10 mouse cellular contexts compared by ENCODE assay signal in the genomic region with DNA sequence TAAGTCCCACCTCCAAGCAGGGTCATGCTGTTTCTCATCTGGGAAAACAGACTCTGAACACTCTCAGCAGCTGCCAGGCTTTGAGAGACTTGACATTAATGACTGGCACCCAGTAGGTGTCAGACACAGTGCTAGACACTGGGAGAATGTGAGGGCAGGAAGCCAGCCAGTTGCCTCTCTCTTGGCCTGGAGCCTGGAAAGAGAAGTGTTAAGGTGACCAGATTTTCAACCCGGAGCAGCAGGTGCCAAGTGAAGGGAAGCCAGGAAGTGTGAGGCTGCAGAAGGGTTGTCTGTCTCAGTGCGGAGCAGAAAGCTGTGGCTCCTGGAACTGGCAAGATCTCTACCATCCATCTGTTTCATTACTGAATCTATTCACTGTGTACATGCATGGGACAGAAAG.
DNase-seq lines count a peak whose midpoint lies in the region; ATAC-seq lines count a peak whose summit lies in the region.
"Had no signal": no experiment of that assay in that cellular context is flagged by ENCODE, and none has a peak within 500 bp of the region (broad histone marks: within the 10 kb centered on the region; RNA-seq: fewer than 3 reads in every experiment).

No protein-coding gene starts in this region.

- H3K27me3 ChIP-seq in forebrain, embryonic 13.5 days, result no peaks in the 10 kb centered on the region
- peaks cover 3% of the 10 kb centered on the region for H3K27me3 ChIP-seq in forebrain, embryonic 10.5 days (ENCODE audit: poor library complexity, severe bottlenecking)
- H3K27me3 ChIP-seq: neural tube, embryonic 12.5 days had no signal

- H3K27ac ChIP-seq in forebrain, embryonic 13.5 days, result peak overlapping the region; percentile 75
- no peak overlapping the region for H3K27ac ChIP-seq in forebrain, embryonic 10.5 days
- H3K27ac ChIP-seq: limb, embryonic 12.5 days; neural tube, embryonic 12.5 days had no signal

- 70% methylated on average over 2 of the region's 2 CpGs for WGBS in forebrain, embryonic 13.5 days
- 84% methylated on average over 2 of the region's 2 CpGs for WGBS in forebrain, embryonic 10.5 days

- H3K4me2 ChIP-seq in forebrain, embryonic 13.5 days, result no peak overlapping the region
- H3K4me2 ChIP-seq: limb, embryonic 12.5 days; neural tube, embryonic 12.5 days had no signal

- ATAC-seq in forebrain, embryonic 13.5 days, result peak; percentile 91

- intact Hi-C loops in heart, postnatal 14 days (cut with DNase I), result no loop called here

- no peak overlapping the region for H3K9ac ChIP-seq in forebrain, embryonic 13.5 days
- H3K9ac ChIP-seq: limb, embryonic 12.5 days; neural tube, embryonic 12.5 days had no signal

- peaks cover 49% of the 10 kb centered on the region for H3K4me1 ChIP-seq in forebrain, embryonic 13.5 days
- peaks cover 31% of the 10 kb centered on the region for H3K4me1 ChIP-seq in forebrain, embryonic 10.5 days
- H3K4me1 ChIP-seq: neural tube, embryonic 12.5 days had no signal

- DNase-seq in forebrain, embryonic 10.5 days (ENCODE audit: extremely low spot score, low spot score), result no peak
- peak; percentile 33 for DNase-seq in right cerebral cortex, postnatal 14 days
- DNase-seq in right cerebral cortex, postnatal 36 days (ENCODE audit: low spot score in 2 of 2), result no peak
- DNase-seq in heart, postnatal 14 days, result peak; percentile 69 to 85
- peak; percentile 34 for DNase-seq in telencephalon, adult 2 months (ENCODE audit: low read depth, low spot score)
- DNase-seq in embryo, embryonic 11 days, result no peak
- no peak for DNase-seq in ovary, adult 18-20 months (ENCODE audit: low spot score)

- no peaks in the 10 kb centered on the region for H3K36me3 ChIP-seq in forebrain, embryonic 13.5 days (ENCODE audit: poor library complexity, severe bottlenecking)
- H3K36me3 ChIP-seq in forebrain, embryonic 10.5 days (replicated peaks), result no peaks in the 10 kb centered on the region
- H3K36me3 ChIP-seq: limb, embryonic 12.5 days; neural tube, embryonic 12.5 days had no signal

- H3K4me3 ChIP-seq in forebrain, embryonic 13.5 days, result no peak overlapping the region
- no peak overlapping the region for H3K4me3 ChIP-seq in forebrain, embryonic 10.5 days
- H3K4me3 ChIP-seq: limb, embryonic 12.5 days; neural tube, embryonic 12.5 days had no signal

- no peaks in the 10 kb centered on the region for H3K9me3 ChIP-seq in forebrain, embryonic 13.5 days (replicated peaks)
- no peaks in the 10 kb centered on the region for H3K9me3 ChIP-seq in forebrain, embryonic 10.5 days
- H3K9me3 ChIP-seq: limb, embryonic 12.5 days; neural tube, embryonic 12.5 days had no signal

Comparison
In these comparisons a context has a peak if more than half of its experiments do, and no peak if none do; other contexts are left out.
1. DNase-seq: peak in right cerebral cortex, postnatal 14 days (single experiment), heart, postnatal 14 days (2 of 2) and telencephalon, adult 2 months (single experiment); none in forebrain, embryonic 10.5 days (single experiment), right cerebral cortex, postnatal 36 days (0 of 2), embryo, embryonic 11 days (single experiment) and ovary, adult 18-20 months (single experiment).